Mouse (Mus musculus) adrenal gland, adult 2 months (tissue): Measurements from ENCODE around the gene Rita1. TPM values are rescaled to one million over a fixed set of nuclear protein-coding genes. Genes with fewer than 3 reads are reported as not detected.

ENCODE experiments used
- DNase-seq: peaks from one replicate; pipeline ENCODE4 v3.0.0; 2021
- polyA plus RNA-seq: library from polyadenylated mRNA; depleted of rRNA; stranded (reverse); fragments of >200 nt; gene quantifications from 2 replicates; pipeline ENCODE4 v1.2.3, GENCODE M21; 2012
- total RNA-seq, 2 experiments: library from RNA; stranded (reverse); gene quantifications; 2 replicates each; pipeline ENCODE4 v1.2.3; 2021

Gene Rita1
- total and polyA plus RNA-seq, 3 experiments: 11.6 to 32.5 (median 22.7) TPM

DNA sequence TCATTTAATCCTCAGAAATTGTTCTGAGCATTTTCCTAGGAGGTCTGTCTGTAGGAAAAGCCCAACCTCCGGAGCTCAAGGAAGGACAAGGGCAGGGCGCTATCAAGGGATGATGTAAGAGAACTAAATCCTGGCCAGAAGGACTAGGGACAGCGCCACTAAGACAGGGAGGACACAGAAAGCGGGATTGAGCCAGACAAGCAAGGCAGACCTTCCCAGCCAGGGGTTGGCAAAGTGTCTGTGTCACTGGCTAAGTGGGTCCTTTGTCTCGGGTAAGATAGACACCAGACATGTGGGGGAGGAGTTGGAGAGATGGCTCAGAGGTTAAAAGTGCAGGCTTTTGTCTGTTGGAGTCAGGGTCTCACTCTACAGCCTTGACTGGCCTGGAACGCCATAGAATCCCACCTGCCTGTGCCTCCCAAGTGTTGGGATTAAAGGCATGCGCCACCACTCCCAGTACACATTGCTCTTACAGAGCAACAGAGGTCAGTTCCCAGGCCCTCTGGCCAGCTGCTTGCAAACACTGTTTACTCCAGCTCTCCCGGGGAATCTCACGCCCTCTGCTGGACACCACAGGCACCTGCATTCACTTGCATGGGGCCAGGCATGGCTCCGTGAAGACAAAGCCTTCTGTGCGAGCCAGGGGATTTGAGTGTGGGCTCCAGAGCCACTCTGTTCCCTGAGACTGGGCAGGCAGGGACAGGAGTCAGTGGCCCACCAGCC, 11.3 kb downstream of the Rita1 start:
- no peak for DNase-seq

DNA sequence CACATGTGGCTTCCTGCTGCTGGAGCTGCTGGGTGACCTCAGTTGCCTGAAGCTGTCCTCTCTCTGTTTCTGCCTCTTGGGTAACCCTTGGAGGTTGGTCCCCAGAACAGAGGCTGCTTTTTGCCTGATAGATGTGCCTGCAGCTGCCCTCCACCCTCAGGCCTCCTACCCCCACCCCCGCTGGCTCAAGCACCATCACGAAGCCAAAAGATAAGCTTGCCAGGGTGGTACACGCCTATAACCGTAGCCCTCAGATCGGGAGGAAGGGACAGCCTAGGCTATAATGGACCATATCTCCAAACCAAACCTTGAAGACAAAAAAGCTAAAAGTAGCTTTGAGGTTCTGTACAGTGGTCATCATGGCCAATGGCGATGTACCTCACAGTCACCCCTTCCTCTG, 12.8 kb downstream of the Rita1 start:
- DNase-seq: no peak

DNA sequence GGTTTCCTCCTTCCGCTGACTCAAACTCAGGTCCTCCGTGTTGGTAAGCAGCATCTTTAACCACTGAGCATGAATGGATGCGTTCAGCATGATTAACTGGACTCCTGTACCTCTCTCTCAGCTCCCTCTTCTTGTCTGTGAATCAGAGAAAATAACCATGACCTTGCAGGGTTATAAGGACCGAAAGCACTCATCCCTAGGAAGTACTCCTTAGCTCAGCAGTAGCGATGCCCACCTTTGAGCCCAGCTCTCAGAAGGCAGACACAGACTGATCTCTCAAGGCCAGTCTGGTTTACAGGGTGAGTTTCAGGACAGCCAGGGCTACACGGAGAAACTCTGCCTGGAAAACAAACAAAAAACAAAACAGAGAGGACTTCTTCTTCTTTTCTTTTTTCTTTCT, 17.9 kb downstream of the Rita1 start:
- no peak for DNase-seq

DNA sequence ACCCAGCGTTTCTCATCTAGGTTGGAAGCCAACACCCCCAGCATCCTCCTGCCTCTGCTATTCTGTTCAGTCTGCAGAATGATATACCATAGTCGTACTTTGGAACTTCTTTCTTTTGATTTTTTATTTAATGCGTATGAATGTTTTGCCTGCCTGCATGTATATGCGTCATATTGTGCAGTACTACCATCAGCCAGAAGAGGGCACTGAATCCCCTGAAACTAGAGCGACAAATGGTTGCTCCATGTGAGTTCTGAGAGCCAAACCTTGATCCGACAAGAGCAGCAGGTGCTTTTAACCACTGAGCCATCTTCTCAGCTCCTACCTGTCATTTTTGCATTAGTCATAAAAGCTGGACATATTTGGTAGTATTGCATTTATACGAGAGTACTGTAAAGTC, 20.2 kb downstream of the Rita1 start:
- DNase-seq: no peak

DNA sequence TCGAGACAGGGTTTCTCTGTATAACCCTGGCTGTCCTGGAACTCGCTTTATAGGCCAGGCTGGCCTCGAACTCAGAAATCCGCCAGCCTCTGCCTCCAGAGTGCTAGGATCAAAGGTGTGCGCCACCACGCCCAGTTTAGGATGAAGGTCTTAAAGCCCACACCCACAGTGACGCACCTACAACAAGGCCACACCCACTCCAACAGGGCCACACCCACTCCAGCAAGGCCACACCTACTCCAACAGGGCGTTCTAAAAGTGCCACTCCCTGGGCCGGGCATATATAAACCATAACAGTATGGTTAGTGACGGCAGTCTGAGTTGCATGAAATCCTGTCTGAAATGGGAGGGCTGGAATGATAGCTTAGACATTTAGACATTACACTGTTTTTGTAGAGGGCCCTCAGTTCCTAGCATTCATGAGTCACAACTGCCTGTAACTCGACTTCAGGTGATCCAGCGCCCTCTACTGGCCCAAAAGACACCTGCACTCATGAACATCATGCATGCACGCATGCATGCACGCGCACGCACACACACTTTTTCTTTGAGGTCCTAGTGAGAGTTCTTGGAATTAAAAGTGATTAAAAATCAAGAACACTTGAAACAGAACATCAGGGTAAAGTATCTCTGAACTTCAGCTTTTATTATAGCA, 21.9 kb downstream of the Rita1 start:
- DNase-seq: no peak

DNA sequence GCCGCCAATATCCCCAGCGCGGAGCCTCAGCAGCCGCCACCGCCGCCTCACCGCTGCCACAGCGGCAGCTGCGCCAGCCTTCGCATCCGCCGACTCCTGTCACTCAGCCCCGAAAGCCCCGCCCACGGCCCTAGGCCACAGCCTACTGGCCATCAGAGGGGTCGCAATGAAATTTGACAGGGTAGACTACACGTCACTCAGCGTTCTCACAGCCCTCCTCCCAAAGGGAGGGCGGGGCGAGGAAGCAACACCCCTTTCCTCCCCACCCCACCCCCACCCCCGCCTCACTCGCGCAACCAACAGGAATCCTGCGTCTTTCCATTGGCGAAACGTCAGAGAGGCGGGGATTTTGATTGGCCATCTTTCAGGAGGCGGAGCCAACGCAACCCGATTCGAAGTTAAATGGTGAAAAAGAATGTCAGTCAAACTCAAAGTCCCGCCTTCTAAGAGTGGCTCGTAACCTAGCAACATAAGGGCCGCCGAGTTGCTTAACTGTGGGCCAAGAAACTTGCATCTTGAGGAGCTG, 23.8 kb downstream of the Rita1 start, which contains the start of the genes Tpcn1 and Iqcd:
TSS of gene Tpcn1 (minus strand) at position 105 of the 526 bp plus-strand sequence.
TSS of gene Iqcd (plus strand) at position 448 of the 526 bp plus-strand sequence.
- peak; percentile 99 for DNase-seq

DNA sequence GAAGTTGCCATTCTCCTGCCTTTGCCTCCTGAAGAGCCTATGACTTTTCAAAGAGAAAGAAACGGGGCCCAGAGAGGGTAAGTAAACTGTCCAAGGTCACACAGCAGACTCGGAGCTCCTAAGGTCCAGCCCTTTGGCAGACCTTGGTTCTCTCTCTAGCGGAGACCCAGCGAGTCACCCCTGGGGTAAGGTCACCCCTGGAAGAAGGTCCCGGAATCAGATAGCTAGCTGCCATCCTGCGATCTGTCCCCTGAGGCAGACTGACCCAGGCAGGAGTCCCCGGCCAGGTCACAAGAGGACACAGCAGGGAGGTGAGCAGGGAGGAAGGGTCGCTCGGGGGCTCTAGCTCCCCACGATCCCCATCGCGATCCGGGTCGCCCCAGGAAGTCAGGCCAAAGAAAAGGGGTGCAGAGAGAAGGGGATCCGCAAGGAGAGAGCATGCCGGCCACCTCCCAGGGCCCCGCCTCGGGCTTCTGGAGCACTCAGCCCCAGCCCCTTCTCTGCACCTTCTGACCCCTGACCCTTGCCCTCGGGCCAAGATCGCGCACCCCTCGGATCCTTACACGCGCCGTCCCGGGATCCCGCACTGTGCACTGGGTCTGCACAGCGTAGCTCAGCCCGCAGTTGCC, 24.3 kb downstream of the Rita1 start:
- DNase-seq: peak; percentile 62

DNA sequence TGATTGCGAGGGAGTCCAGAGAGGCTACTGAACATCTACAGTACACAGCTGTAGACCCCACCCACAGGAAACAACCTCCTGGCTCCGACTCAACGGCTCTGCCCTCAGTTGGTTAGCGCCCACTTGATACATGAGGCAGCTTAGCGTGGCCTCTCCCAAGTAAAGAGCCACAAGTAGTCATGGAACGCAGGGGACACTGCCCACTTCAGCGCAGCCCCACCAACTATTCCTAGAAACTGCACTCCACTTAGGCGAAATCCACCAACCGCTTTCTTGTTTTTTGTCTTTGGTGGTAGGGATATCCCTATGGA, 24.8 kb downstream of the Rita1 start:
- DNase-seq: no peak

DNA sequence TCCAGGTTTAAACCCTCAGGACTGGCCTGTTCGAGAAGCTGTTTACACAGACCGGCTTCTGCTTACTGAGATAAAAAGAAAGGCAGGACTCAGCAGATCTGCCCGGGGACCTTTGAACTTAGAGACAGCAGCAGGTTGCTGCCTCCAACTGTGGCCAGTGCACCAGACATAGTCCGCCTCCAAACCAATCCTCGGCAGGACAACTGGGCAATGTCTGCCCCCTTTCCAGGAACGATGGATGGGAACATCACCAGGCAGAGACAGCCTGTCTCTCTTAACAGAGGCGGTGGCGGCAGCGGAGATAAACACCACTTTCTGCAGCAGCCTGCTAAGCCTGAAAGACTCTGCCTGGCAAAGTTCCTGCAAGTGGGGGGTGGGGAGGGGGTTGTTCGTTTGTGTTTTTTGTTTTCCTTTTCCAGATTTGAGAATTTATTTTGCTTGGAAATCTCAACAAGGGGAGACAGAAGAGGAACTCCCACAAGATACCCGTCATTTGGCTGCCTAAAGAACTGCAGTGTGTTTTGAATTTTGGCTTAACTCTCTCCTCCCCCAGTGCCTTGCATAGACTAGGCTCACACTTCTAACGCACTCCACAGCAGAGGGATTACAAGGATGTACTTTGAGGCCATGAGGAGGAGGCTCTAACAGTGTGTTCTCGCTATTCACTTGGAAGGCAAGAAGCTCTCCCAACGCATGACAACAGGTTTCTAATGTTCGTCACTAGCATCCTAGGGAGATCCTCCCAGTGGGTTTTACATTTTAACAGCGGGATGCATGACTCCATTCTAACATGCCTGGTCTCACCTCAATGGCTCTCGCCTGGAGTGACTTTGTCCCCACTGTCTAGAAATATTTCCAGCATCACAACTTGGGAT, 25.4 kb downstream of the Rita1 start:
- DNase-seq: no peak

DNA sequence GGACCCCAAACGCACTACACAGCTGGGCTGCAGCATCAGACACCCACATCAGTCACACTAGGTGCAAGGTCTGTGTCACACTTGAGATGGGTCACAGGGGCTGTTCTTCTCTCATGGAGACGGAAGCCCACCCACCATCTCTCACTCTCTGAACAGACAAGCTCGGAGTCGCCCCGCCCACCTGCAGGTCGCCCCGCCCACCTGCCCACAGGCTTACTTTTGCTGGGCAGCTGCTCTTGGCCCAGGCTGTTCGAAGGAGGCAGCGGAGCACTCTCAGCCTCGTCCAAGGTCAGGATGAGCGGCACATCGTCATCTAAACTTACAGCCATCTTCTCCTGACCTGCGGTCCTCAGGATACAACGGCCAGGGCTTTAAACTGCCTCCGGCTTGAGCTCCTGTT, 27.4 kb downstream of the Rita1 start:
- DNase-seq: no peak

DNA sequence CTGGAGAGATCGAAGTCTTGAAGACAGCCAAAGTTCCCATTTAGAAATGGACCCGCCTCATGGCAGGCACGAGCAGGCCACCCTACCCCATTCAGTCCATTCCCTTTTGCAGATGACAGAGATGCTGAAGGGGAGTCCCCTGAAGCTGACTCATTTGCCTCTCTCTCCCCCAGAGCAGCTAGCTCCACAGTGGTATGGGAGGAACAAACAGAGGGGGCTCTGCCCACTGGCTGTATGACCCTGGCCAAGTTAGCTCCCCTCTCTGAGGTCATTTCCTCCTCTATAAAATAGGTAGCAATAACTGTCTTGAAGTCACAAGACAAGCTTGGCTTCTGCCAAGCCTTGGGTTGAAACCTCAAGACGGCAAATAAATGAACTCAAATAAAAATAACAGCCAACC, 28.9 kb downstream of the Rita1 start:
- DNase-seq: no peak

DNA sequence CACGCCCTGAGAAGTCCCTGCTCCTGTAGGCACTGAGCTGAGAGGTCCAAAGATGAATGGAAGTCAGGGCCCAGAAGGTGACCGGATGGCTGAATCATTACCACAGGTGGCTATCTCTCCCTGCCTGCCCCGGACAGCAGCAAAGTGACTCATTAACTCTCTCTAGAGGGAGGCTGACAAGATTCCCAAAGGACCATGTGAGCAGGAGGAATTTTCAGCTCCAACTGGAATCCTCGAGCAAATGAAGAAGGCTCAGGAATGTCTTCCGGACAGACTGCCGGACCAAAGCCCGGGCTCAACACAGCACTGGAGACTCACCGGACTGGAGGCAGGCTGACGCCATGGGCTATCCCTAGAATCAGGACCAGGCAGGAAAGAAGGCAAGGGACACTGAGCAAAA, 30.4 kb downstream of the Rita1 start:
- DNase-seq: no peak

DNA sequence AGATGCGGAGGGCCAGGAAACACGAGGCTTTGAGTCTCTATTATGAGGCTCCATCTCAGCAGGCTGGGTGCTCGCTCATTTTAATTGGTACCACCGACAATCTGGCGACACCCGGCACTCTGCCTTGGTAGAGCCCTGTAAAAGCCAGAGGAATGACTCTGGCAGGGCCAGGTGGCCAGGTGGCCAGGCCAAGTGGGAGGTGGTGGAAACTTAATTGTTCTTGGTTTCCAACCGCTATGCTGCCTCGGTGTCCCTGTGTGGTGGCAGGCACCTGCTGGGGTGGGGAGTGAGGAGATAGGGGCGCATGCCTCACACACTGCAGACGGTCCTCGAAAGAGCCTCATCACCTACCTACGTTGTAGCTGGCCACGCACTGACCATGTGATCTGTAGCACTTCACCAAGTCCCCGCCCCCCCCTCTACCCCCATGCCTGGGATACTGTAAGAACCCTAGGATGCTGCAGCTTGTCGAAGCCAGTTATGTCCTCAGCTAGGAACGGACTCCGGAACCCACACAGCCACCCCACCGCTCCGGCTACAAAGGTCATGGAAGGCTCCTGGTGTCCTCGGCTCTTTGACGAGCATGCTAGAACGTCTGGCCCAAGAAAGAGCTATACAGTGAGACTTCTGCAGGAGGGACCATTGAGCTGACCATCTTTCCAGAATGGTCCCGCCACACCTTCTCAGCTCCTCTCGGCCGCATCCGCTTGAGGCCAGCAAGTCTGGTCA, 32.3 kb downstream of the Rita1 start:
- no peak for DNase-seq

DNA sequence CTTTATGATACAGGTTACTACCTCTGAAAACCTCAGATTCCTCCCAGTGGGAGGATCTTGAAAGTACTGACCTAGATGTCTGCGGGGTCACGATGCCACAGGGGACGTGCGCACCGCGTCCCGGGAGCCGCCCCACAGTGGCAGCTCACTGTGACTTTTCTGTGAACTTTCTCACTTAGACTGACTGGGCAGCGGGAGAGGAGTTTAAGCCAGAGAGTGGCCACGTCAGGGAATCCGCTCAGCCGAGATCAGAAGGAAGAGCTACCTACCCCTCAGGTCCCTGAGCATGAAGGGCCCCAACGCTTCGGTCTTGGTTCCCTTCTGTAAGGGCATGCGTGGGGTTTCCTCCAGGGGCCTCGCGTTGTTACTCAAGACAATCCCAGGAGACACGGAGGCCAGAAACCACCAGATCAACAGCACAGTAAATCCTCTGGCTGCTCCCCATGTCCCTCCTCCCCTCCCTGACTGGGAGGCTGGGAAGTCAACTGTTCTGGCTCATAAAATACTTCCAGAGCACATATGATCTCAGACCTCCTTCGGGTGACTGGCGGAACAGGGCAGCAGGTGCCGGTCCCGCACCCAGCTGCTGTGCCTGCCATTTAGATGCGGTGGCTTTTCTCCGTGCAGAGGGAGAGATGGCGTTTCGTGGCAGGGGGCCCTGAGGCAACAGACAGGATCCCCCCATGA, 33.0 kb downstream of the Rita1 start:
- DNase-seq: peak; percentile 65

DNA sequence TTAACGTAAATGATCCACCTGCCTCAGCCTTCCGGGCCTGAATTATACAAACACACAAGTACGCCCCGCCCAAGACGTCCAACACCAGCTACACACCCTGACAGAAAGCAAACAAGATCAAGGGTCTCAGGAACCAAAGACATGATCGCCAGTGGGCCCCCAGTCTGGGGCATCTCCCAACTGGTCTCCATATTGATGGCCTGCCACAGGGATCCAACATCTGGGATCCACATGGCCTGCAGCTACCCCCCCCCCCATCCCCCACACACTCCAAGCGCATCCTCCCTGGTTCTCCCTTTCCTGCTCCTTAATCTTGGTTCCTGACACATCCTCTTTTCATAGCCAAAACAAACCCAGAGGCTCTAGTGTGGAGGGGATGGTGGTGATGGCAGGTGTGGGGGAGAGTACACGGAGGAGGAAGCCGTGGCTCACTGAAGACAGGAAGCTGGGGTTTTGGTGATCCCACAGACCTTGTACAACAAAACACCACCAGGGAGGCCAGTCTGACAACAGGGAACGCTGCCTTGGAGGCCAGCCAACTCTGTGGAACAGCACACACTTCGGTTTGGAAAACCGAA, 33.8 kb downstream of the Rita1 start:
- peak; percentile 55 for DNase-seq

DNA sequence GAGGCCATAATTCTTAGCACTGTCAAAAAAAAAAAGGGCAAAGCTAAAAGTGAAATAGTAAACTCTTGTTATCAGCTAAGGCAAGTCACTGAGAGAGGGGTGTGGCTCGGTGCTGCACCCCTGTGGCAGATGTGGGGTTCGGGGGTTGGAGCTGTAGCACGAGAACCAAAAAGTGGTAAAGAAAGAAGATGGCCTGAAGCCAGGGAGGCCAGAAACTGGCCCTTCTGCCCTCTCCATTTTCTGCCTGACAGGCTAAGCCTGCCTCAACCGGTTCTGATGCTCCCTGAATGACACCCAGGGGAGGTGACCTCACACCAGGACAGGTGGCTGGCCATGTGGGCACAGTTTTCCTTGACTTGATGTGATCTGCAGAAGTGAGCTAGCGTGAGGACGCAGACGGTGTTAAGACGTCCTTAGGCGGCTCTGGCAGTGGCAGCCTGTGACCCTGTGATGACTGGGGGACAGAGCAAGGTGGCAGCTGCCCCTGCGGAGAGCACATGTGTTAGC, 34.4 kb downstream of the Rita1 start:
- no peak for DNase-seq

DNA sequence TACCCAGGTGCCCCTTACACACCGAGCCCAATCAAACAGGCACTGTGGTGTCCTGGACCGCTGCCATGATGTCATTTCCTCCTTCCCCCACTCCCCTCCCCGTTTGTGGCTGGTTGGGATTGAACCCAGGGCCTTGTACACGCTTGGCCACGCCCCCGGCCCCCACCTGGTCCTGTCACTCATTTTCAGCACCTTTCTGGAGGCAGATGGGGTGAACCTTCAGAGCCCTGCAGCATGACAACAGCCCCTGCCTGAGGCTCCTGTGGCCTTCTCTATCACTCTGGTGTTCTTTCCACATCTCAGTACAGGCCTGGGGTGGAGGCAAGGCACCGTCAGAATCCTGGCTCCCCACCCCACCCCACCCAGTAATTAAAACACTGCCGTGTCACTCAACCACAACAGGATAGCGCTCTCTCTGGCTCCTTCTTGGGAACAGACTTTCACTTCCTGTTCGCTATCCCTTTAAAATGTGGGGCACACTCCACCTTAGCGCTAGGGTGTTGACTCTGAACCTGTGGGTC, 35.5 kb downstream of the Rita1 start:
- DNase-seq: no peak

DNA sequence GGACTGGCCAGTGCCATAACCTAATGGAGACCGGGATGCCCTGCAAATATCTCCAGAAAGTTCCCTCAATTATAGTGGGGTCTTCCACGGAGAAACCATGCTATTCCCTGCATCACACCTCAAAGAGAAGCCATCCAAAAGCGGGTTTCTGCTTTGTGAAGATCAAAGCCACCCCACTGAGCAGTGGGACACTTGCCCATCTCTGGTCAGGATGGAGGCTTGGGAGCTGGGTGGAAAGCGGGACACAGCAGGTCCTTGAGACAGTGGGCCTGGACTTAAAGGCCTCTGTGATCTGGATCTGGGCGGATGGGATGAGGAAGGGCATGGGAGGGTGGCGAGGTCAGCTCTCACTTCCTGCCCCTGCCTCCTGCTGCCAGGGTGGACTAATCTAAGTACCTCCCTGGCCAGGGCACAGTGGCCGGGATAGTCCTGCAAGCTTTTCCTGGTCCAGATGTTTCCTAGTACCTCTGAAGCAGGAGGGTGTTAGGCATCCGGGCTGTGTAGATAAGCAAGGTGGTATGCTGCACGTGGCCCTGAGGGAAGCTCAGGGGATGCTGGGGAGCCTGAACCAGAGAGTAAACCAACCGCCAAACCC, 37.8 kb downstream of the Rita1 start:
- no peak for DNase-seq

DNA sequence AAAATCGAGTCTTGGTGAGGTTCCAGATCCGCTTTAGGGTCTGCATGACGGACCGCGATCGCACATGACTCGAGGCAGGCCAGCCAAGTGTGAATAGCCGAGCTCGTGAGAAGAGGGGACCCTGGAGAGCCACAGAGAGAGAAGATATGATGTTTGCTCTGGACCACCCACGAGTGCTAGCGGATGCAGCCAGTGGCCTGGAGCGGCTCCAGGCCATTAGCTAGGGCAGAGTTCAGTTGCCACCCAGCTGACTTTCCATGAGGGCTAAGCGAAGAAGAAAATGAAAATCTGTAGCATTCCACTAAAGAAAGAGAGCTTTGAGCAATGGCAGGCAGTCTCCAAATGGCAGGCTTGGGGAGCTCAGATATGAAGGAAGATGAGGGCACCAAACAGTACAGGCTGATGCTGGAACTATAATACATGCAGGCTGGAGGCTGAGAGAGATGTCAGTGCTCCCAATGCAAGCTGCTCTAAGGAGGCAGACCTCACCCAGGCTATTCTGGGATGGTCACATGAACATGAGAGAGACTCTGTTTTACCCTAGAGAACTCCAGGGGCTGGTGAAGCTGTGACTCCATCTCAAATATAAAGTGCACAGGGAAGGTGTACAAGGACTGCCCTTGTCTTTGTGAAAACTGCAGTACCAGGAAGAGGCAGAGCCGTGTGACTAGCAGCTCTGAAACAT, 41.2 kb downstream of the Rita1 start:
- DNase-seq: no peak
